ENCODE assay signal across 29 mouse cellular contexts in the genomic region with DNA sequence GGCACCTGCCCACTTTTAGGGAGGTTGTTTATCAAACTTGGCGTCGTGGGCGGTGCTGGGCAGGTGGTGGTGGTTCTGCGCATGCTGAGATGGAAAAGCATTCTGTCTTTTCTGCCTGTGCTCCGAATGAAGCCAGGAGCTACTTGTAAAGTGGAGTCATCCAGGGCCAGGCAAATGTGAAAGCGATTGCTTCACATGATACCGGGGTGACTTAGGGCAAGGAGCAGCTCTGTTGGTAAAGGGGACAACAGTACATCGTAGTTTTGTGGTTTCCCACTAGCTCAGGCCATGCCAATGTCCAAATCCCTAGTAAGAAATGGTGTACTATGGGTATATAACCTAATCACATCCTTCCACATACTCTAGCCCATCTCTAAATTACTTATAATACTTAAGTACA.
DNase-seq lines count a peak whose midpoint lies in the region; ATAC-seq and TF ChIP-seq lines count a peak whose summit lies in the region.
"Had no signal": no experiment of that assay in that cellular context is flagged by ENCODE, and none has a peak within 500 bp of the region (broad histone marks: within the 10 kb centered on the region; RNA-seq: fewer than 3 reads in every experiment).

No protein-coding gene starts in this region.

- H3K4me3 ChIP-seq in liver, adult 2 months (ENCODE audit: insufficient read depth, low read depth, low read length): no peak overlapping the region
- no peak overlapping the region for H3K4me3 ChIP-seq in liver, embryonic 11.5 days (ENCODE audit: low read depth, low read length)
- H3K4me3 ChIP-seq in liver, postnatal 0 days (ENCODE audit: low read depth, low read length): no peak overlapping the region
- H3K4me3 ChIP-seq: embryonic facial prominence, embryonic 13.5 days; embryonic facial prominence, embryonic 15.5 days; erythroblast, embryonic 14.5 days; forebrain, embryonic 10.5 days; forebrain, embryonic 12.5 days had no signal

- no peaks in the 10 kb centered on the region for H3K36me3 ChIP-seq in liver, adult 2 months (ENCODE audit: control insufficient read depth, insufficient read depth, low read length)
- H3K36me3 ChIP-seq in liver, embryonic 11.5 days (ENCODE audit: control insufficient read depth, insufficient read depth, low read length): no peaks in the 10 kb centered on the region
- no peaks in the 10 kb centered on the region for H3K36me3 ChIP-seq in liver, postnatal 0 days (replicated peaks; ENCODE audit: insufficient read depth, low read length)
- H3K36me3 ChIP-seq: embryonic facial prominence, embryonic 13.5 days; embryonic facial prominence, embryonic 15.5 days; forebrain, embryonic 10.5 days; forebrain, embryonic 12.5 days; G1E had no signal

- no peak for TF ChIP-seq CTCF in liver, adult 2 months (IDR thresholded peaks at IDR 0.05; ENCODE audit: low read depth, low read length)
- no peak for TF ChIP-seq CTCF in liver, postnatal 0 days (IDR thresholded peaks at IDR 0.05; ENCODE audit: low read depth)

- H3K9ac ChIP-seq in liver, adult 2 months (ENCODE audit: low read depth, low read length): 0 out of 2 replicates have a peak overlapping the region, but pooled peaks have one; percentile 12
- H3K9ac ChIP-seq in liver, embryonic 11.5 days (ENCODE audit: low read depth, low read length): no peak overlapping the region
- no peak overlapping the region for H3K9ac ChIP-seq in liver, postnatal 0 days (replicated peaks)
- H3K9ac ChIP-seq: embryonic facial prominence, embryonic 13.5 days; embryonic facial prominence, embryonic 15.5 days; forebrain, embryonic 12.5 days had no signal

- H3K27ac ChIP-seq in liver, adult 2 months (replicated peaks; ENCODE audit: insufficient read depth, low read depth, low read length): peak overlapping the region; percentile 88
- H3K27ac ChIP-seq in liver, embryonic 11.5 days (ENCODE audit: low read depth, low read length): no peak overlapping the region
- peak overlapping the region; percentile 16; the same call in 1 of the 2 replicates for H3K27ac ChIP-seq in liver, postnatal 0 days (ENCODE audit: low read depth)
- H3K27ac ChIP-seq: embryonic facial prominence, embryonic 13.5 days; embryonic facial prominence, embryonic 15.5 days; forebrain, embryonic 10.5 days; forebrain, embryonic 12.5 days had no signal

- TF ChIP-seq EP300 in liver, postnatal 0 days (IDR thresholded peaks at IDR 0.05; ENCODE audit: low read depth): no peak

- no peak overlapping the region for H3K4me2 ChIP-seq in liver, embryonic 11.5 days
- no peak overlapping the region for H3K4me2 ChIP-seq in liver, postnatal 0 days (ENCODE audit: low read depth, low read length)
- H3K4me2 ChIP-seq: embryonic facial prominence, embryonic 13.5 days; embryonic facial prominence, embryonic 15.5 days; forebrain, embryonic 12.5 days had no signal

- WGBS in liver, adult 2 months: 18% methylated on average over 8 of the region's 8 CpGs
- 82% methylated on average over 8 of the region's 8 CpGs for WGBS in liver, embryonic 11.5 days
- WGBS in liver, postnatal 0 days (ENCODE audit: insufficient replicate concordance): 69% methylated on average over 8 of the region's 8 CpGs

- DNase-seq in layer of hippocampus, postnatal 10 days (ENCODE audit: low spot score in 2 of 2): peak; percentile 10 to 22
- DNase-seq in layer of hippocampus, adult 11-12 months (ENCODE audit: low spot score): no peak
- DNase-seq in liver, adult 2 months (ENCODE audit: extremely low read depth, low read depth, low spot score): peak; percentile 97
- DNase-seq in liver, embryonic 11.5 days (ENCODE audit: low spot score): no peak
- DNase-seq in liver, postnatal 0 days: no peak
- no peak for DNase-seq in liver
- DNase-seq: adrenal gland, adult 2 months; adrenal gland, postnatal 14 days; adrenal gland, postnatal 36 days; B cell, adult 2 months; cerebellum, adult 11 months; cerebellum, adult 18-20 months; cerebellum, adult 8-10 months; cerebellum, adult 9-11 months; cerebellum, postnatal 14 days; cerebellum, postnatal 36 days; embryo, embryonic 11 days had no signal

- H3K9me3 ChIP-seq in liver, embryonic 11.5 days (ENCODE audit: control insufficient read depth, low read length): no peaks in the 10 kb centered on the region
- H3K9me3 ChIP-seq in liver, postnatal 0 days (ENCODE audit: low read length): no peaks in the 10 kb centered on the region
- H3K9me3 ChIP-seq: embryonic facial prominence, embryonic 13.5 days; embryonic facial prominence, embryonic 15.5 days; forebrain, embryonic 10.5 days; forebrain, embryonic 12.5 days; G1E had no signal

- H3K79me2 ChIP-seq in liver, adult 2 months (ENCODE audit: control insufficient read depth, insufficient read depth, low read length): no peaks in the 10 kb centered on the region

- no peak for ATAC-seq in liver, embryonic 11.5 days (replicated peaks; ENCODE audit: low FRiP score)
- peak; percentile 71 for ATAC-seq in liver, postnatal 0 days
- no peak for ATAC-seq in activated CD4-positive, CD25-positive, alpha-beta regulatory T cell, adult 4 months
- ATAC-seq: CD4-positive, CD25-positive, alpha-beta regulatory T cell, adult 4 months; forebrain, embryonic 14.5 days; forebrain, embryonic 16.5 days; Patski had no signal

- peaks cover 23% of the 10 kb centered on the region for H3K4me1 ChIP-seq in liver, adult 2 months (ENCODE audit: control insufficient read depth, insufficient read depth, low read length)
- no peaks in the 10 kb centered on the region for H3K4me1 ChIP-seq in liver, embryonic 11.5 days (replicated peaks; ENCODE audit: control insufficient read depth, insufficient read depth, low read length)
- H3K4me1 ChIP-seq in liver, postnatal 0 days (ENCODE audit: insufficient read depth): peaks cover 15% of the 10 kb centered on the region
- H3K4me1 ChIP-seq: embryonic facial prominence, embryonic 13.5 days; embryonic facial prominence, embryonic 15.5 days; forebrain, embryonic 10.5 days; forebrain, embryonic 12.5 days had no signal

- no peak for TF ChIP-seq POLR2A in liver, adult 2 months (IDR thresholded peaks at IDR 0.05; ENCODE audit: extremely low read depth, insufficient read depth, low read length)

- H3K27me3 ChIP-seq in liver, adult 2 months (ENCODE audit: control insufficient read depth, insufficient read depth, low read length): no peaks in the 10 kb centered on the region
- H3K27me3 ChIP-seq in liver, embryonic 11.5 days (replicated peaks; ENCODE audit: control insufficient read depth, insufficient read depth, low read length): no peaks in the 10 kb centered on the region
- no peaks in the 10 kb centered on the region for H3K27me3 ChIP-seq in liver, postnatal 0 days (ENCODE audit: insufficient read depth, low read length)
- H3K27me3 ChIP-seq: CH12.LX; embryonic facial prominence, embryonic 13.5 days; embryonic facial prominence, embryonic 15.5 days; forebrain, embryonic 12.5 days; Patski had no signal

Comparison
In these comparisons a context has a peak if more than half of its experiments do, and no peak if none do; other contexts are left out.
1. DNase-seq: peak in layer of hippocampus, postnatal 10 days (2 of 2) and liver, adult 2 months (single experiment); none in layer of hippocampus, adult 11-12 months (single experiment), liver, embryonic 11.5 days (single experiment), liver, postnatal 0 days (single experiment) and liver (single experiment).